Mouse (Mus musculus) lung, adult 2 months (tissue): ENCODE data around the gene Cyth4.

Source experiments
- CTCF ChIP-seq: fragments of 200-500 bp; IDR thresholded peaks from 2 replicates; pipeline ENCODE4 v1.5.1; 2011; ENCODE audit warnings: mild to moderate bottlenecking, low read length, control low read depth; ENCODE audit not compliant: insufficient read depth
- POLR2A ChIP-seq: fragments of 200-500 bp; IDR thresholded peaks from 2 replicates; pipeline ENCODE4 v1.6.1; 2011; ENCODE audit warnings: low read depth, mild to moderate bottlenecking, control low read depth, low read length, borderline replicate concordance; ENCODE audit errors: extremely low read depth

- no peak for TF ChIP-seq POLR2A
- TF ChIP-seq CTCF, result no peak
Observed at GRCm38 (mm10) chr15:78589936-78590335, 6.9 kb upstream of the Cyth4 start.
